Mouse (Mus musculus): ENCODE data around the gene Hist1h2ac. TPM values are rescaled to one million over a fixed set of nuclear protein-coding genes. Genes with fewer than 3 reads are reported as not detected.
"Not testable (repeated sequence)": the region's sequence is repeated elsewhere in the genome, so short reads cannot be mapped to it uniquely, and the experiment has no call there.

Hist1h2ac gene
- total and polyA plus RNA-seq, 2 experiments from 2014 or later = 0.41 to 44.8 TPM

DNA sequence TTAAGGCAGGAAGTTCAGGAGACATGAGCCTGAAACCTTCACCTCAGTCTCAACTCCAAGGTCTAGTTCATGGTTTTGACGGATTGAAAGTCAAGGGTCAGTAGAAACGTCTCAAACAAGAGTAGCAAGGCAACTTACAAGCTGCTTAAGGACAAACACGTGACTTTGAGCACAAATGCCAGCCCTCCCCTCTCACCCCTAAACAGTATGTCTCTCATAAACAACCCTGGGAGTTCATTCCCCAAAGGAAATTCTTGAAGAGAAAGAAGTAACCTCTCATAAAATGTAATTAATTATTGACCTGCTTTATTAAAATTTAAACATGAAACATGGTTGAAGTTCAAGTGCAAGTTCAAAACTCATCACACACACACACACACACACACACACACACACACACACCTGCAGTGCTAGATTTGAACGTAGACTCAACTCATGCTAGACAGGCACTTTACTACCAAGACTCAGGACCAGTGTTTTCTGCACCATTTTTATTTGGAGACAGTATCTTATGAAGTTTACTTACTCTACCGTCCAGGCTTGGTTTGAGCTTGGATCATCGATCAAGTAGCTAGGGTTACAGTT, 10.2 kb upstream of the Hist1h2ac start:
- 89% methylated on average over 6 of the region's 6 CpGs for WGBS
- ATAC-seq = no peak
- Histone ChIP-seq H3K9me3 (ENCODE audit: low read length) (no peaks in the 10 kb centered on the region), H3K4me1 (ENCODE audit: insufficient read depth) (no peaks in the 10 kb centered on the region), H3K4me2 (ENCODE audit: low read depth) (no peak overlapping the region), H3K27ac (ENCODE audit: low read depth, low read length) (no peak overlapping the region), H3K27me3 (ENCODE audit: insufficient read depth, low read length) (no peaks in the 10 kb centered on the region), H3K4me3 (ENCODE audit: low read depth, low read length) (no peak overlapping the region), H3K36me3 (ENCODE audit: insufficient read depth) (no peaks in the 10 kb centered on the region), H3K9ac (no peak overlapping the region)
- no peak for TF ChIP-seq CTCF (IDR thresholded peaks at IDR 0.05; ENCODE audit: low read depth)
- DNase-seq = no peak

DNA sequence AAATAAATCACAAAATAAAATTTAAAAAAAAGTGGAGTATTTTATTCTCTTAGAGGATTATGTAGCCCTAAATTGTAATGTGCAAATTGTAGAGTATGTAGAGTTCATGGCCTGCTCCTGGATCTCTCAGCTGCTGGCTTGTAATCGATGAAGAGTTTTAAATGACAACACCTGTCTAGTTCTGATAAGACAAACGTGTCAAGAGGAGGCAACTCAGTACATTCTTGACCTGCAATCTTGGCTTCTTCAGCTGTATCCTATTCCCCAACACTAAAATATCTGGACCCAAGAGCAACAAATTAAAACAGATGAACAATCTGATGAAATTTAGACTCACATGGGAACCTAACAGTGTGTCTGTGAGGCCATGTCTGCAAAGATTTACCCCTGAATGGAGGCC, 5.7 kb upstream of the Hist1h2ac start:
- Histone ChIP-seq H3K4me2 (ENCODE audit: low read depth) (no peak overlapping the region), H3K27ac (ENCODE audit: low read depth, low read length) (no peak overlapping the region), H3K4me3 (ENCODE audit: low read depth, low read length) (no peak overlapping the region), H3K4me1 (ENCODE audit: insufficient read depth) (peaks cover 11% of the 10 kb centered on the region), H3K27me3 (ENCODE audit: insufficient read depth, low read length) (no peaks in the 10 kb centered on the region), H3K9ac (no peak overlapping the region), H3K36me3 (ENCODE audit: insufficient read depth) (no peaks in the 10 kb centered on the region), H3K9me3 (ENCODE audit: low read length) (no peaks in the 10 kb centered on the region)
- DNase-seq = no peak
- 86% methylated on average over 2 of the region's 2 CpGs for WGBS
- TF ChIP-seq CTCF (IDR thresholded peaks at IDR 0.05; ENCODE audit: low read depth) = no peak
- no peak for ATAC-seq

DNA sequence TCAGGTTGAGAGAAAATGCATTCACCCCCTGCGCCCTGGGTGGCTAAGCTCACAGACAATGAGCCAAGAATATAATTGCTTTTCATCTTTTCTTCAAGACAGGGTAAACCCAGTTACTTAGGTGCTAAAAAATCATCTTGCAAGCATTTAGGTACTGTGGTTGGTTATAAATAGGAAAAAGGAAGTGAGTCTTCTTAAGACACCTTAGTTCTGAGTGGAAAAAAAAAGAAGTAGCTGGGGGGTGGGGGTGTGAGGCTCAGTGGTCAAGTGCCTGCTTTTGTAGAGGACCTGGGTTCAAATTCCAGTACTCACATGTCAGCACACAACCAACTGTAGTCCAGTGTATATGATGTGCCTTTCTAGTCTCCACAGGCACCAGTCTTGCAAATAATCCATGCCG, 5.2 kb upstream of the Hist1h2ac start:
- peaks cover 11% of the 10 kb centered on the region for H3K4me1 ChIP-seq (ENCODE audit: insufficient read depth)
- TF ChIP-seq CTCF (IDR thresholded peaks at IDR 0.05; ENCODE audit: low read depth) = no peak
- no peak overlapping the region for H3K4me2 ChIP-seq (ENCODE audit: low read depth)
- H3K36me3 ChIP-seq (ENCODE audit: insufficient read depth) = no peaks in the 10 kb centered on the region
- no peaks in the 10 kb centered on the region for H3K9me3 ChIP-seq (ENCODE audit: low read length)
- no peak overlapping the region for H3K9ac ChIP-seq
- no peak for DNase-seq
- no peaks in the 10 kb centered on the region for H3K27me3 ChIP-seq (ENCODE audit: insufficient read depth, low read length)
- no peak overlapping the region for H3K27ac ChIP-seq (ENCODE audit: low read depth, low read length)
- H3K4me3 ChIP-seq (ENCODE audit: low read depth, low read length) = no peak overlapping the region
- WGBS = 92% methylated on average over 2 of the region's 2 CpGs
- no peak for ATAC-seq

DNA sequence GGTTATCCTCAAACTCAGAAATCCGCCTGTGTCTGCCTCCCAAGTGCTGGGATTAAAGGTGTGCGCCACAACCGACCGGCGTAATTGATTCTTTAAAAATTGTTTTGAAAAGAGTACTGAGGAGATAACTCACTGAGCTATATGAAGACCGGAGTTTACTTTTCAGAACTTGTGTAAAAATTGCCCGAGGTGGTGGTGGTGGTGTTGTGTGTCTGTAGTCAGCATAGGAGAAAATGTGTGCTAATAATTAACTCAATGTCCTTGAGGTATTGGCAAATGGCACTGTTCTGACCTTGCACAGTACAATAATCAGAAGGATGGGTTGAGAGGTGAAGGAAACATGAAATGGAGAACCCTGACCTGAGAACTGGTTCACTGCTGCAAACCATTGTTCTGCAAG, 4.2 kb upstream of the Hist1h2ac start:
- Histone ChIP-seq H3K4me1 (ENCODE audit: insufficient read depth) (peaks cover 14% of the 10 kb centered on the region), H3K4me3 (ENCODE audit: low read depth, low read length) (no peak overlapping the region), H3K27me3 (ENCODE audit: insufficient read depth, low read length) (no peaks in the 10 kb centered on the region), H3K9me3 (ENCODE audit: low read length) (no peaks in the 10 kb centered on the region), H3K27ac (ENCODE audit: low read depth, low read length) (no peak overlapping the region), H3K9ac (no peak overlapping the region), H3K4me2 (ENCODE audit: low read depth) (no peak overlapping the region), H3K36me3 (ENCODE audit: insufficient read depth) (no peaks in the 10 kb centered on the region)
- no peak for TF ChIP-seq CTCF (IDR thresholded peaks at IDR 0.05; ENCODE audit: low read depth)
- ATAC-seq (no peak), DNase-seq (no peak)
- WGBS = 92% methylated on average over 7 of the region's 7 CpGs

DNA sequence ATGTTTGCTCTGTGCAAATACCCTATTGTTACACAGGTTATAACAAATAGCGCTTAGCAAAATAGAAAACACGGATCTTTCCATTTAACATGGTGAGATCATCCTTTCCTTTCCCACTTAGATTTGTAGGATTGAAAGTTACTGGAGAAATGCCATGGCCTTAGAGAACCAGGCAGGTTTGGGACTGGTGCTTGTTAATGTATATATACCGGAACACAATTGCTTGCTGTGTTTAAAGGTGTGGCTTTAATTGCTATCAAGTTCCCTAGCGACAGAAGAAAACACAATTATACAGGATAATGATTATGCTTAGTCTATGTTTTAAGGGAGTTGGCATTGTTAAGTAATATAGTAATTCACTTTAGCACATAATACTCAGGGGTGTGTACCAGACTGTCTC, 3.4 kb upstream of the Hist1h2ac start:
- Histone ChIP-seq H3K4me3 (ENCODE audit: low read depth, low read length) (no peak overlapping the region), H3K27me3 (ENCODE audit: insufficient read depth, low read length) (no peaks in the 10 kb centered on the region), H3K36me3 (ENCODE audit: insufficient read depth) (no peaks in the 10 kb centered on the region), H3K9ac (no peak overlapping the region), H3K4me2 (ENCODE audit: low read depth) (no peak overlapping the region), H3K9me3 (ENCODE audit: low read length) (no peaks in the 10 kb centered on the region), H3K4me1 (ENCODE audit: insufficient read depth) (peaks cover 16% of the 10 kb centered on the region), H3K27ac (ENCODE audit: low read depth, low read length) (no peak overlapping the region)
- ATAC-seq (no peak), DNase-seq (no peak)
- no peak for TF ChIP-seq CTCF (IDR thresholded peaks at IDR 0.05; ENCODE audit: low read depth)
- WGBS = 77% methylated on average over 4 of the region's 4 CpGs

DNA sequence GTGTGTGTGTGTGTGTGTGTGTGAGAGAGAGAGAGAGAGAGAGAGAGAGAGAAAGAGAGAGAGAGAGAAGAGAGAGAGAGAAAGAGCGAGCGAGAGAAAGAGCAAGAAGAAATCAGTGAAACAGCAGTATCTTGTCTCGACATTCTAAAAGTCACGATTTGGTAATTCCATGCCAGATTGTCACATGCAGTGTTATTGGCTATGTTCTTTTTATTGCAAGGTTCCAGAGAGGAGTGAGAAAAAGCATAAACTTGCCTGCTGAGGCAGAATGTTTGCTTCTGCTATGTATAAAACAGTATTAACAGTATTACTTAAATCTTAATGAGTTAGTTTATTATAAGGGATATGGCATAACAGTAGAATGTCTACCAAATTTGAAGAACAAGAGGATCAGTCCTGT, 2.2 kb upstream of the Hist1h2ac start:
- Histone ChIP-seq H3K27ac (ENCODE audit: low read depth, low read length) (peak overlapping the region; percentile 92; the same call in 1 of the 2 replicates), H3K4me2 (ENCODE audit: low read depth) (peak overlapping the region; percentile 73), H3K9me3 (ENCODE audit: low read length) (no peaks in the 10 kb centered on the region), H3K9ac (peak overlapping the region; percentile 68; the same call in 1 of the 2 replicates), H3K4me1 (ENCODE audit: insufficient read depth) (peaks cover 16% of the 10 kb centered on the region), H3K4me3 (ENCODE audit: low read depth, low read length) (peak overlapping the region; percentile 47), H3K27me3 (ENCODE audit: insufficient read depth, low read length) (no peaks in the 10 kb centered on the region), H3K36me3 (ENCODE audit: insufficient read depth) (no peaks in the 10 kb centered on the region)
- no peak for TF ChIP-seq CTCF (IDR thresholded peaks at IDR 0.05; ENCODE audit: low read depth)
- peak; percentile 31 for DNase-seq
- ATAC-seq = no peak
- 15% methylated on average over 4 of the region's 4 CpGs for WGBS

DNA sequence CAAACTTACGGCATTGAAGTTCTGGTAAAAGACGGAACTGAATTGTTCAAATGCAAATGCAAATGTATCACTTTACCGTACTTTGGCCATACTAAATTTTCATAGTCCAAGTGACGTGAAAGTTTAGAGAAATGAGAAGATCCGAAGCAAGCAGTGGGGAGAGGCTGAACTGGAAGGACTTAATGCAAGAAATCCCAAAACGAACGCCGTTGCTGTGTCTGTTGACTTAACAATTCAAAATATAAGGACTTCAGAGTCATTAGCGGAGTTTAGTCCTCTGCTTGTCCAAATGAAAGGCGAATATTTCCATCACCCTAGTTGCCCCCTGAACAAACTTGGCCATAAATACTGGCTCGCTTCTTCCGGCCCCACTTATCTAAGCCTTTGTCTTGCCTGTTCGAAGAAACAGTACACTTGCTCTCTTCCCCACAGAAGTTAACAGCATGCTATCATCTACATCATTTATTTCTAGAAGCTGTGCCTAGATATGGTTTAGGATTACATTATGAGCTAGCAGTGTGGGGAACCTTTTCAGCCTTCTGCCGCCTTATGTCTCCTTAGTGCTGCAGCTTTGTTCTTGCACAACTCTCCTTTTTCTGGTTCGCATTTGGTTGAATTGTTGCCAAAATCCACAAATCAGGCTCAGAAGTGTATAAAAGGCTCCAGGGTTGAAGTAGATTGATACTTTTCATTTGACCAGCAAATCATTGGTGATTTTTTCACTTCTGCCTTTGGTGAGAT, 1.5 kb upstream of the Hist1h2ac start:
- WGBS = 3% methylated on average over 15 of the region's 15 CpGs
- H3K9me3 ChIP-seq (ENCODE audit: low read length) = no peaks in the 10 kb centered on the region
- H3K27me3 ChIP-seq (ENCODE audit: insufficient read depth, low read length) = no peaks in the 10 kb centered on the region
- peak overlapping the region; percentile 92 for H3K27ac ChIP-seq (ENCODE audit: low read depth, low read length)
- H3K36me3 ChIP-seq (ENCODE audit: insufficient read depth) = no peaks in the 10 kb centered on the region
- DNase-seq = peak; percentile 61
- peak overlapping the region; percentile 73 for H3K4me2 ChIP-seq (ENCODE audit: low read depth)
- no peak for ATAC-seq
- peak overlapping the region; percentile 47 for H3K4me3 ChIP-seq (ENCODE audit: low read depth, low read length)
- H3K4me1 ChIP-seq (ENCODE audit: insufficient read depth) = peaks cover 16% of the 10 kb centered on the region
- TF ChIP-seq CTCF (IDR thresholded peaks at IDR 0.05; ENCODE audit: low read depth) = no peak
- H3K9ac ChIP-seq = peak overlapping the region; percentile 68

DNA sequence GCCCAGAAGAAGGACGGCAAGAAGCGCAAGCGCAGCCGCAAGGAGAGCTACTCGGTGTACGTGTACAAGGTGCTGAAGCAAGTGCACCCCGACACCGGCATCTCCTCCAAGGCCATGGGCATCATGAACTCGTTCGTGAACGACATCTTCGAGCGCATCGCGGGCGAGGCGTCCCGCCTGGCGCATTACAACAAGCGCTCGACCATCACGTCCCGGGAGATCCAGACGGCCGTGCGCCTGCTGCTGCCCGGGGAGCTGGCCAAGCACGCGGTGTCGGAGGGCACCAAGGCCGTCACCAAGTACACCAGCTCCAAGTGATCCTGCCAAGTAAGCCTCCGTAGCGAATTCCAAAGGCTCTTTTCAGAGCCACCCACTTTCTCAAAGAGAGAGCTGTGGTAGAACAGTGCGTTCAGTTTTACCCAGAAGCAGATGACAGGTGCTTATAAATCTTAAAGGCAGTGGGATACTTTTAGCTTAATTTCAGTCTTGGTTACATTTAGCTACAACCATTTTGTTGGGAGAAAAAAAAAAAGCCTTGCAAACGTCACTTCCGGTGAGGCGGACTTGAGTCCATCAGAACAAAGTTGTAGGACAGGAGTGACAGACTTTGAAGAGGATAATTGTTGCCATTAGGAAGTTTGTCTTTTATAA, 672 bp upstream of the Hist1h2ac start:
- H3K27ac ChIP-seq (ENCODE audit: low read depth, low read length) = peak overlapping the region; percentile 92
- ATAC-seq = peak; percentile 42
- not testable (repeated sequence) for H3K9me3 ChIP-seq (ENCODE audit: low read length); H3K27me3 ChIP-seq (ENCODE audit: insufficient read depth, low read length); H3K36me3 ChIP-seq (ENCODE audit: insufficient read depth)
- H3K4me3 ChIP-seq (ENCODE audit: low read depth, low read length) = peak overlapping the region; percentile 47
- H3K4me1 ChIP-seq (ENCODE audit: insufficient read depth) = peaks cover 16% of the 10 kb centered on the region
- under 1% methylated on average over 11 of the region's 37 CpGs for WGBS
- peak overlapping the region; percentile 73 for H3K4me2 ChIP-seq (ENCODE audit: low read depth)
- H3K9ac ChIP-seq = peak overlapping the region; percentile 68
- DNase-seq = peak; percentile 88

DNA sequence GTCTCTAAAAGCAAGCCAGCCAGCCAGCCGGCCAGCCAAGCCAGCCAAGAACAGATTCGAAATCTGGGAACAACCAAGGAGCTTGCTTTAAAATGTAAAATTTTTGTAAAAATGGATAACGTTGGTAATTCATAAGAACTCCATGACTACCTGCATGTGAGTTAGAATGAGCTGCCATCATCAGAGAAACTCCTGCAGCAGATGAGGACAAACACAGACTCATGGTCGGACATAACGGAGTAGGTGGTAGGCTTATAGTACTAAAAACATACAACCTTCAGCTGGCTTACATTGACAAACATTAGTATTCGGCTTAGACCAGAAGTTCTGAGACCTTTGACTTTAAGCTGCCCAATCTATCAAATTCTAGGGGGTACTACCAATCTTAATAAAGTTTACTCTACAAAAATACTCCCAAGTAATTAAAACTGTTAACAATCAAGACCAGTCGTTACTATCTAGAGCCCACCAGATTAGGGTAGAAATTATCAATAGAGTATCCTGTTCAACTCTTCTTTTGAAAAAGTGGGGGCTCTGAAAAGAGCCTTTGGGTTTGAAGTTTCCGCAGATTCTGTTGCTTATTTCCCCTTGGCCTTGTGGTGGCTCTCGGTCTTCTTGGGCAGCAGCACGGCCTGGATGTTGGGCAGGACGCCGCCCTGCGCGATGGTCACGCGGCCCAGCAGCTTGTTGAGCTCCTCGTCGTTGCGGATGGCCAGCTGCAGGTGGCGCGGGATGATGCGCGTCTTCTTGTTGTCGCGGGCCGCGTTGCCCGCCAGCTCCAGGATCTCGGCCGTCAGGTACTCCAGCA, 597 bp downstream of the Hist1h2ac start:
- DNase-seq (peak; percentile 14), ATAC-seq (peak; percentile 45)
- H3K27me3 ChIP-seq (ENCODE audit: insufficient read depth, low read length); H3K36me3 ChIP-seq (ENCODE audit: insufficient read depth); H3K9me3 ChIP-seq (ENCODE audit: low read length): not testable (repeated sequence)
- peak overlapping the region; percentile 90 for H3K27ac ChIP-seq (ENCODE audit: low read depth, low read length)
- WGBS = 7% methylated on average over 13 of the region's 30 CpGs
- peak overlapping the region; percentile 47 for H3K4me3 ChIP-seq (ENCODE audit: low read depth, low read length)
- H3K4me2 ChIP-seq (ENCODE audit: low read depth) = peak overlapping the region; percentile 73
- peaks cover 16% of the 10 kb centered on the region for H3K4me1 ChIP-seq (ENCODE audit: insufficient read depth)
- H3K9ac ChIP-seq = peak overlapping the region; percentile 51

All from forebrain, postnatal 0 days (tissue).